Mouse (Mus musculus) large intestine, adult 2 months (tissue): ENCODE measurements around the gene Gm37240. TPM values are rescaled to one million over a fixed set of nuclear protein-coding genes. Genes with fewer than 3 reads are reported as not detected.

Experiments used
- DNase-seq: peaks from one replicate; pipeline ENCODE4 v3.0.0-alpha.2; 2012; ENCODE audit warnings: low read depth, low spot score
- WGBS: fragments of 180-500 bp; shearing (Covaris S2); methylation state at CpG from one replicate; pipeline ENCODE4 v1.1.7; 2018; 5-methylcytosine and 5-hydroxymethylcytosine counted together
- polyA plus RNA-seq: library from polyadenylated mRNA; depleted of rRNA; stranded (reverse); fragments of >200 nt; gene quantifications from 2 replicates; pipeline ENCODE4 v1.2.3, GENCODE M21; 2012

The Gm37240 gene
- polyA plus RNA-seq, 1 experiment: 3.7 TPM

DNA sequence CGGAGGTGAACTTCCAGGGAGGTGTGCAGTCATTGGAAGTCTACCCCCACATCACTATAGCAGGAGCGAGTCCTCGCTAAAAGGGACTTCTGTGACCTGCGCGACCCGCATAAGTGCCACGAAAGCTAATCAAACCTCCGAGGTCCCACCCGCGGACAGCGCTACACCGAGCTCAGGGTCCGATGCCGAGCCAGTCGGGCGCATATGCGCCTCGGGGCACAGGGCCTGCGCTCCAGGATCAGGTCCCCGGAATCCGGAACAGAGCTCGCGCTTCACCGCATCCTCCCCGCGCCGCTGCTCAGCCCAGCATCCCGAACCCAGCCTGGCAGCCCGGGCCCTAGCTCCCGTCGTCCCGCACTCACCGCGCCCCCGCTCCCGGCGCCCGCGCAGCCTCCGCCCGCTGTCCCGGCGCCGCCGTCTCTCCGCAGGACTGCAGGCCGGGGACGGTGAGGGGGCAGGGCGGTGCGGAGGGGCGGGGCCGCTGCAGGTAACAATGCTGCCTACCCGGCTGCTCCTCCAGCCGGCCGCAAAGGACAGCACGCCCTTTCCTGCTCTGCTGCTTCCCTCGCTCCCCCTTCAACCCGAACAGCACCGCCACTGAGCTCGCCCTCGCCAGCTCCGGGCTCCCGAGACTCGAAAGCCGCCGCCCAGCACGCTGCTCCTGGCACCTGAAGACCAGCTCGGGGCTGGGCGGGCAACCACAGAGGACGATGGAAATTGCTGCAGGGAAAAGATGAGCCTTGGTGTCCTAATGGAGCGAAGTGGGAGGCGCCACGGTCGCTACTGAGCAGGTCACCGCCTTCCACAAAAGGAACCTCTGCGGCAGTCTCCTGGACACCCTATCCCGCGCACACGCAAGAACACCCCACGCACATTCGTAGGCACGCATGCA, 1407.1 kb downstream of the Gm37240 start, which contains the start of gene Fhdc1:
Gene Fhdc1 (minus strand): TSS at position 424 of the 892 bp plus-strand sequence.
- WGBS: under 1% methylated on average over 82 of the region's 82 CpGs
- no peak for DNase-seq

GRCm38 (mm10) chr3:84479293-84480005, 1407.9 kb downstream of the Gm37240 start:
- under 1% methylated on average over 61 of the region's 61 CpGs for WGBS
- no peak for DNase-seq

GRCm38 (mm10) chr3:84478896-84479292, 1408.4 kb downstream of the Gm37240 start:
- no peak for DNase-seq
- WGBS: 16% methylated on average over 12 of the region's 12 CpGs

- DNase-seq: no peak
- 73% methylated on average over 7 of the region's 7 CpGs for WGBS
These were observed 1409.1 kb downstream of the Gm37240 start for GRCm38 (mm10) chr3:84478195-84478594.

GRCm38 (mm10) chr3:84477498-84477897, 1409.8 kb downstream of the Gm37240 start:
- WGBS: 74% methylated on average over 1 of the region's 1 CpGs

DNA sequence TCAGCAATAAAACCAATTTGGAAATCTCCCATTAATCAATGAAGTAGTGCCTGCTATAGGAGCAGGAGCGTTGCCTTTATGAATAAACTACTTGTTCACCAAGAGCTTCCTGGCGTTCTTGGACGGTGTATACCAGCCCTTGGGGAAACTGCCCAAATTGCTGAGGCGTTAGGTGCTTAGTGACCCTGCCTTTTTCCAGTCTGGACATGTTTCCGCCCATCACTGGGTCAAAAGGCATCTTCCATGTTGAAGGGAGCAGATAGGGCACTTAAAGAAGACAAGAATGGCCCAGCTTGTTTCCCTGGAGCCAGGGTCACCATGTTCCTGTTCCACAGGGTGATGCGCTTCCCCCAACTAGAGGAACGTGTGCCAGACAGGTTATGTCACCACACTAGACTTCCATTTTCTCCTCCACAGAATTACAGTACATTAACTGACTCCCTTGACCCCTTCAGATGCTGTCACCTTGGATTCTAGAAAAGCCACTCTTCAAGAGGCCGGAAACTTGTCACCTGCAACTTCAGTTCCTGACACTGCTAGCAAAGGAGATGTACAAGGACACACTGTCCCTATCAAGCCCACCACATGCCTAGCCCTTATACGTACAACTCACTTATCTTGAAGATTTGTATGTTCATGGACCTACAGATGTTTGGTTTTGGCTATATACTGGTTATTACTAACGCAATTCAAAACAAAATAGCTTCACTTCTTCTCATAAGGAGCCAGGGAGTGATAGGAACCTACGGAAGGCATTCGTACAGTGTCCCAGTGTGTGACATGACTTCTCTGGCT, 1412.1 kb downstream of the Gm37240 start:
- no peak for DNase-seq
- WGBS: 93% methylated on average over 12 of the region's 12 CpGs

More at GRCm38 (mm10) chr3:84477498-84477897, 1409.8 kb downstream of the Gm37240 start:
- no peak for DNase-seq

DNA sequence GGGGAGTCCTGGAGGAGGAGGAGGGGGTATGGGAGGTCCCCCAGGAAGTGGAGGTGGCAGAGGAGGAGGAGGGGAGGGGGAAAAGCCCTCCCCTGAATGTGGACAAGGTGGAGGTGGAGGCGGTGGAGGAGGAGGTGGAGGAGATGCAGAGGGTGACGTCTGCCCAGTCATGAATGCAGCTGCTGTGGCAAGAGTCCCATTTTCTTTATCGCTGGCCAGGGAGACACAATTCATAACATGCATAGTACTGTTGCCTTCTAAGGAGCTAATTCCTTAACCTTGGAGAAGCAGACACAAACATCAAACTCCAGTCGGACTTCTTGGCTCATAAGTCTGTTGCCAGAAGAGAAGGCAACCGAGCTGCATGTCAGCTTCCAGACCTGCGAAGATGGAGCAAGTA, 1412.9 kb downstream of the Gm37240 start:
- 76% methylated on average over 6 of the region's 6 CpGs for WGBS
- DNase-seq: no peak

- DNase-seq: no peak
- 19% methylated on average over 5 of the region's 5 CpGs for WGBS
These were observed 1414.4 kb downstream of the Gm37240 start for GRCm38 (mm10) chr3:84472955-84473354.

DNA sequence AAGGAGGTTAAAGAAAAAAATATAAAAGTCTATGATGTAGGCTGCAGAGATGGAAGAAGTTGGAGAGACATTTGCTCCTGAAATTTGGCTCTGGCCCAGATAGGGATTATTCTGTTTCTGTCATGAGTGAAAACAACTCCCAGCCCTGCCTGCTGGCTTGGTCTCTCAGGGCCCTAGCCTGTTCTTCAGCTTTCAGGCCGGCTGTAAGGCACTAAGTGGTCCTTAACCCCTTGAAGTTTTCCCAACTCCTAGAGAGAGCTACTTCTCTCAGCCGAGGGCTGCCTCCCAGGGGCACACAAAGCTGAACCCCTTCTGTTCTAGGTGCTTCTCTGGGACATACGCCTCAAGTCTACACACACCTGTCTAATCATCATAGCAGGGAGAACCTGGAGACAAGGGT, 1414.8 kb downstream of the Gm37240 start:
- DNase-seq: no peak
- 24% methylated on average over 3 of the region's 3 CpGs for WGBS

DNA sequence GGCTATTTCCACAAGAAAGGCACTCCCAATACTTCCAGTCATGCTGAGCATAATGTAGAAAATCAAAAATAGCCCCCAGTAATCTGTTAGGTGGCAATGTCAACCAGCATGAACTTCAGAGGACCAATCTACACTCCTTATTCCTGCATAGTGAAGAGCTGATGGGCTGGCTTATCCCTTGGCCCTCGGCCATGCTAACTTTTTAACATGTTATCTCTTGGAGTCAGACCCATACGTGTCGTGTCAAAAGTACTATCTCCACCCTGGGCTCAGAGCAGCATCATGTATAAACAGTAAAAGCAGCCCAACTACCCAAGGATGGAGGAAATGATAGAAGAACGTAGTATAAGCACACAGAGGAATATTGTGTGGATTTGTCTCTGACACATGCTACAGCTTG, 1416.2 kb downstream of the Gm37240 start:
- DNase-seq: no peak
- 76% methylated on average over 4 of the region's 4 CpGs for WGBS

- 42% methylated on average over 4 of the region's 4 CpGs for WGBS
- no peak for DNase-seq
These were observed 1419.2 kb downstream of the Gm37240 start for GRCm38 (mm10) chr3:84468111-84468453.

DNA sequence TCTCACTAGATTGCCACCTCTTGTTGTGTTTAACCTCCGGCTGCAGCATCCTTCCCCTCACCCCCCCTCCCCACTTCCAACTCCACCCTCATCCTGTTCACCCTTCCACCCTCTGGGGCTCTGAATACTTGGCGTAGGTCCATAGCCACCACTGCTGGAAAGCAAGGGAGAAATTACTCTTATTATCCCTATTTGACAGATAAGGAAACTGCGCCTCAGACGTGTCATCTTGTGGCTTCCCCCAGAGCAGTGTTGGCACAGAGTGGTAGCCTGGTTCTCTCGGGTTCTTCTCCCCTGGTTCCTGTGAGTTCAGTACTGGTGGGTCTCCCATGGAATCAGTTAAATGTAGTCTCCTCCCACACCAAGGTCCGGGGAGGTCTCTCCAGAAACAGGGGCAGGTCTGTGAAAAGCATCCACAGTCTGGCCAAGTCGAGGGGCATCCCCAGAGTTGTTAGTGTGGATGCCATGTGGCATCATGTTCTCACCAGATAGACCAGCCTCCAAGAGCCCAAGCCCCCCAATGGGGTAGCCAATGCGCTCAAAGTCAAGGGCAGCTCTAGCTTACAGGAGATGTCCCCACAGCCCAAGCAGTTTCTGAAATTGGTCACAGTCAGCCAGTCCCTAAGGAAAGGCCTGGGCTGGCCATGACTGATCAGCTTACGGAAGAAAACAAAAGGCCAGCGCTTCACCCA, 1419.8 kb downstream of the Gm37240 start:
- WGBS: 26% methylated on average over 10 of the region's 10 CpGs
- no peak for DNase-seq

- no peak for DNase-seq
- 41% methylated on average over 6 of the region's 6 CpGs for WGBS
These were observed 1421.4 kb downstream of the Gm37240 start for GRCm38 (mm10) chr3:84465822-84466500.

GRCm38 (mm10) chr3:84461687-84462086, 1425.6 kb downstream of the Gm37240 start:
- DNase-seq: no peak
- 21% methylated on average over 4 of the region's 4 CpGs for whole genome bisulfite sequencing

GRCm38 (mm10) chr3:84460952-84461351, 1426.4 kb downstream of the Gm37240 start:
- no peak for DNase-seq
- 18% methylated on average over 12 of the region's 12 CpGs for WGBS

DNA sequence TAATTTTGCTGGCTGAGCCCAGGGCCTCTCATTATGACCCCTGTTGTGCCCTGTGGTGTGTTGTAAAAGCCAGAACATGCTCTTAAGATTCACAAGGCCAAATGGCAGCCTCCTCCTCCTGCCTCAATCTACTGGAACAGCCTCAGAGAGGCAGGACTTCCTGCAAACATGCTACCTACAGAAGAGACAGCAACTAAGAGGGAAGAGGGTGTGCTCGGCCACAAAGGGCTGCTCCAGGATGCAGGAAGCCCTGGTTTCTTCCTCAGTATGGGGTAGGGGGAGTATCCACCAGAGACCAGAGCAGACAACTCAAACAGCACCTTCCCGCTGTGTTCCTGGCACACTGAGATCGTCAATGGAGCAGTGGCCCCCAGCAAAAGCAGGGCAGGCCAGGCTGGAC, 1426.8 kb downstream of the Gm37240 start:
- no peak for DNase-seq
- 70% methylated on average over 3 of the region's 3 CpGs for WGBS

- WGBS: 42% methylated on average over 12 of the region's 12 CpGs
- DNase-seq: no peak
These were observed 1431.4 kb downstream of the Gm37240 start for GRCm38 (mm10) chr3:84455733-84456417.

GRCm38 (mm10) chr3:84450651-84451050, 1436.7 kb downstream of the Gm37240 start:
- no peak for DNase-seq
- WGBS: 57% methylated on average over 3 of the region's 3 CpGs
